Mouse (Mus musculus) midbrain, embryonic 13.5 days (tissue): ENCODE measurements around the gene Bdkrb2. TPM values are rescaled to one million over a fixed set of nuclear protein-coding genes. Genes with fewer than 3 reads are reported as not detected.

Experiments used
- ATAC-seq: fragments of 200-750 bp; cut with Nextera tagmentation; 2 replicates; pipeline ENCODE4 v1.8.0; 2017; ENCODE audit warnings: mild to moderate bottlenecking, moderate TSS enrichment, moderate library complexity
- H3K27ac ChIP-seq: fragments of 300-500 bp; sonication (generic); 2 replicates; pipeline ENCODE4 v1.5.1; 2015; ENCODE audit warnings: inconsistent platforms, mild to moderate bottlenecking, moderate library complexity
- H3K27me3 ChIP-seq: fragments of 300-500 bp; sonication (generic); 2 replicates; pipeline ENCODE4 v1.6.1; 2015; ENCODE audit warnings: mild to moderate bottlenecking, inconsistent platforms
- H3K36me3 ChIP-seq: fragments of 300-500 bp; sonication (generic); 2 replicates; pipeline ENCODE4 v1.6.1; 2015; ENCODE audit warnings: mild to moderate bottlenecking, inconsistent platforms
- H3K4me1 ChIP-seq: fragments of 300-500 bp; sonication (generic); replicated peaks from 2 replicates; pipeline ENCODE4 v1.6.1; 2015; ENCODE audit warnings: inconsistent platforms
- H3K4me2 ChIP-seq: fragments of 300-500 bp; sonication (generic); replicated peaks from 2 replicates; pipeline ENCODE4 v1.6.1; 2015; ENCODE audit warnings: moderate library complexity, mild to moderate bottlenecking, inconsistent platforms
- H3K4me3 ChIP-seq: fragments of 300-500 bp; sonication (generic); replicated peaks from 2 replicates; pipeline ENCODE4 v1.5.1; 2015; ENCODE audit warnings: mild to moderate bottlenecking, inconsistent platforms
- H3K9ac ChIP-seq: fragments of 300-500 bp; sonication (generic); replicated peaks from 2 replicates; pipeline ENCODE4 v1.6.1; 2015; ENCODE audit warnings: mild to moderate bottlenecking, inconsistent platforms
- H3K9me3 ChIP-seq: fragments of 300-500 bp; sonication (generic); 2 replicates; pipeline ENCODE4 v1.6.1; 2016; ENCODE audit warnings: mild to moderate bottlenecking, inconsistent platforms
- whole genome bisulfite sequencing: fragments of 180-500 bp; shearing (Covaris S2); methylation state at CpG from one replicate; pipeline ENCODE4 v1.1.7; 2015; 5-methylcytosine and 5-hydroxymethylcytosine counted together
- polyA plus RNA-seq: library from polyadenylated mRNA; unstranded; fragments of >200 nt; fragmentation: Nextera tagmentation; extraction: Ambion mirVana; gene quantifications from 2 replicates; pipeline ENCODE4 v1.2.1, GENCODE M21; 2015

Bdkrb2 gene
- polyA plus RNA-seq, 1 experiment from 2014 or later: 0.77 TPM

GRCm38 (mm10) chr12:105548001-105548400 is 15.0 kb upstream of the Bdkrb2 start:
- Histone ChIP-seq H3K9ac (no peak overlapping the region), H3K4me2 (no peak overlapping the region), H3K4me3 (no peak overlapping the region), H3K36me3 (no peaks in the 10 kb centered on the region), H3K4me1 (peaks cover 11% of the 10 kb centered on the region), H3K27me3 (0 out of 2 replicates have a peak, but pooled peaks cover 2% of the 10 kb centered on the region), H3K9me3 (no peaks in the 10 kb centered on the region), H3K27ac (no peak overlapping the region)
- 74% methylated on average over 2 of the region's 2 CpGs for WGBS
- ATAC-seq: no peak

- 92% methylated on average over 6 of the region's 6 CpGs for WGBS
- 0 out of 2 replicates have a peak, but pooled peaks cover 2% of the 10 kb centered on the region for H3K27me3 ChIP-seq
- H3K27ac ChIP-seq: no peak overlapping the region
- no peak overlapping the region for H3K4me2 ChIP-seq
- ATAC-seq: no peak
- H3K9me3 ChIP-seq: no peaks in the 10 kb centered on the region
- H3K4me1 ChIP-seq: peaks cover 11% of the 10 kb centered on the region
- no peak overlapping the region for H3K4me3 ChIP-seq
- H3K36me3 ChIP-seq: no peaks in the 10 kb centered on the region
- no peak overlapping the region for H3K9ac ChIP-seq
Observed at GRCm38 (mm10) chr12:105548881-105549280, 14.1 kb upstream of the Bdkrb2 start.

DNA sequence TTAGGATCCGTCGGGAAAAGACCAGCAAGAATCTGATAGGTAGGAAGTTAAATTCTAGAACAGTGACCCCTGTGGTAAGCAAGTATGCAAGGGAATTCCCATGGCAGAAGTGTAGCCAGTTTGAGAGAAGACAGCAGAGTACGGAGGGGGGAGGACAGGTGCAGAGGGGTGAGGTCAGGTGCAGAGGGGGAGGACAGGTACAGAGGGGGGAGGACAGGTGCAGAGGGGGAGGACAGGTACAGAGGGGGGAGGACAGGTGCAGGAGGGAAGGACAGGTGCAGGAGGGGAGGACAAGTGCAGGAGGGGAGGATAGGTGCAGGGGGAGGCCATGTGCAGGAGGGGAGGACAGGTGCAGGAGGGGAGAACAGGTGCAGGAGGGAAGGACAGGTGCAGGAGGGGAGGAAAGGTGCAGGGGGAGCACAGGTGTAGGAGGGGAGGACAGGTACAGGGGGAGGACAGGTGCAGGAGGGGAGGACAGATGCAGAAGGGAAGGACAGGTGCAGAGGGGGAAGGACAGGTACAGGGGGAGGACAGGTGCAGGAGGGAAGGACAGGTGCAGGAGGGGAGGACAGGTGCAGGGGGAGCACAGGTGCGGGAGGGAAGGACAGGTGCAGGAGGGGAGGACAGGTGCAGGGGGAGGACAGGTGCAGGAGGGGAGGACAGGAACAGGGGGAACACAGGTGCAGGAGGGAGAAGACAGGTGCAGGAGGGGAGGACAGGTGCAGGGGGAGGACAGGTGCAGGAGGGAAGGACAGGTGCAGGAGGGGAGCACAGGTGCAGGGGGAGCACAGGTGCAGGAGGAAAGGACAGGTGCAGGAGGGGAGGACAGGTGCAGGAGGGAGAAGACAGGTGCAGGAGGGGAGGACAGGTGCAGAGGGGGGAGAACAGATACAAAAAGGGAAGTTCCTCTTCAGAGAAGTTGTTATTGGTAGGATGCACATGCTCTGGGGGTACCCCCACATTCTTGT is 12.9 kb upstream of the Bdkrb2 start:
- H3K36me3 ChIP-seq: no peaks in the 10 kb centered on the region
- H3K9ac ChIP-seq: no peak overlapping the region
- H3K27ac ChIP-seq: no peak overlapping the region
- WGBS: 81% methylated on average over 4 of the region's 4 CpGs
- H3K4me2 ChIP-seq: no peak overlapping the region
- H3K27me3 ChIP-seq: 0 out of 2 replicates have a peak, but pooled peaks cover 2% of the 10 kb centered on the region
- H3K4me1 ChIP-seq: peaks cover 11% of the 10 kb centered on the region
- no peak for ATAC-seq
- no peak overlapping the region for H3K4me3 ChIP-seq
- no peaks in the 10 kb centered on the region for H3K9me3 ChIP-seq

DNA sequence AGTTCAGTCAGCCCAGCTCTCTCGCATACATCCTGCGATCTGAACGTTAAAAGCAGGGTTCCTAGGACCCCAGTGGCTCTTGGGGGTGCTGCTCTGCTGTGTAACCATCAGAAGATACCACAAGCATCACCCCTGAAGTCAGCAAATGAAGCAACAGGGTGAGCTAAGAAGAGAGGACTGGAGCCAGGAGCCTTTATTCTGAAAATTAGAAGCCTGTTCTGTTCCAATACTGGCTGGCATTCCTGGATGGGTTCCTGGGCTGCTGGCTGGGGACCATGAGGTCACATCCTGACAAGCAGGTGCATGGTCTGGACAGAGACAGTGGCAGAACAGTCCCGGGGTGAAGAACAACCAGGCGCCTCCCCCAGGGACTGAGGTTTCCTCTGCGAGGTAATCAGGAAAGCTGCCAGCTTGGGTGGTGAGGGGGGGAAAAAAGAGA is 11.5 kb upstream of the Bdkrb2 start:
- 74% methylated on average over 6 of the region's 6 CpGs for WGBS
- Histone ChIP-seq H3K4me1 (0 out of 2 replicates have a peak, but pooled peaks cover 5% of the 10 kb centered on the region), H3K4me3 (no peak overlapping the region), H3K36me3 (no peaks in the 10 kb centered on the region), H3K9me3 (no peaks in the 10 kb centered on the region), H3K9ac (no peak overlapping the region), H3K27me3 (0 out of 2 replicates have a peak, but pooled peaks cover 2% of the 10 kb centered on the region), H3K27ac (no peak overlapping the region), H3K4me2 (no peak overlapping the region)
- ATAC-seq: no peak

- no peak overlapping the region for H3K27ac ChIP-seq
Observed at GRCm38 (mm10) chr12:105554151-105554772, 8.8 kb upstream of the Bdkrb2 start.

GRCm38 (mm10) chr12:105555172-105555571 is 7.9 kb upstream of the Bdkrb2 start:
- Histone ChIP-seq H3K4me1 (0 out of 2 replicates have a peak, but pooled peaks cover 5% of the 10 kb centered on the region), H3K9me3 (no peaks in the 10 kb centered on the region), H3K27me3 (no peaks in the 10 kb centered on the region), H3K4me3 (no peak overlapping the region), H3K9ac (no peak overlapping the region), H3K36me3 (no peaks in the 10 kb centered on the region), H3K27ac (no peak overlapping the region), H3K4me2 (no peak overlapping the region)
- WGBS: 83% methylated on average over 5 of the region's 5 CpGs
- ATAC-seq: no peak

More at GRCm38 (mm10) chr12:105554151-105554772, 8.8 kb upstream of the Bdkrb2 start:
- no peak for ATAC-seq
- Histone ChIP-seq H3K9me3 (no peaks in the 10 kb centered on the region), H3K4me1 (0 out of 2 replicates have a peak, but pooled peaks cover 5% of the 10 kb centered on the region), H3K4me2 (no peak overlapping the region), H3K27me3 (no peaks in the 10 kb centered on the region), H3K36me3 (no peaks in the 10 kb centered on the region), H3K4me3 (no peak overlapping the region), H3K9ac (no peak overlapping the region)
- WGBS: 87% methylated on average over 8 of the region's 8 CpGs

- H3K9me3 ChIP-seq: no peaks in the 10 kb centered on the region
- H3K4me1 ChIP-seq: peaks cover 9% of the 10 kb centered on the region; the same call in 1 of the 2 replicates
- no peak overlapping the region for H3K9ac ChIP-seq
- H3K27me3 ChIP-seq: peaks cover 21% of the 10 kb centered on the region
- H3K4me3 ChIP-seq: no peak overlapping the region
- WGBS: 79% methylated on average over 7 of the region's 7 CpGs
- H3K4me2 ChIP-seq: no peak overlapping the region
- H3K27ac ChIP-seq: no peak overlapping the region
- ATAC-seq: no peak
- no peaks in the 10 kb centered on the region for H3K36me3 ChIP-seq
Observed at GRCm38 (mm10) chr12:105557250-105557925, 5.6 kb upstream of the Bdkrb2 start.

DNA sequence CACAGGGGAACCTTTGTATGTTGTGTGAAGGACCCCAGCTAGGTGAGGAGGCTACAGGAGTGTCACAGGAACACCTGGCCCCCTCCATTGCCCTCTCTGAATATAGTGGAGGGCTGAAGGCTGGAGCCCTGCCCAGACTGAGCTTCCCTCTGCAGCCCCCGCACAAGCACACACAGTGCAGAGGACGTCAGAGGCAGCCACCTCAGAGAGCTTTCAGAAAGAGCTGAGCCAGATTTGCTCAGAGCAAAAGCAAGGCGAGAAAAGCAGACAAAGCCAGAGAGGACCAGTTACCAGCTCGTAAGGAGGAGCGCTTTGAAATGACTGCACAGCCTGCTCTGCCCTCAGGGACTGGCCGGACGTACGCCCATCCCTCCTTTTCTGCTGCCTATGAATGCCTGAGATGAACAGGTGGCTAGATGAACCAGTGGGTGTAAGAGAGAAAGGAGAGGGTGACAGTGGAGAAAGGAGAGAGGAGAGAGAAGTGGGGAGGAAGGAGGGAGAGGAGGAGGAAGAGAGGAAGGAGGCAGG is 2.0 kb upstream of the Bdkrb2 start:
- 56% methylated on average over 8 of the region's 8 CpGs for WGBS
- Histone ChIP-seq H3K27ac (no peak overlapping the region), H3K4me1 (peaks cover 27% of the 10 kb centered on the region), H3K9me3 (no peaks in the 10 kb centered on the region), H3K36me3 (no peaks in the 10 kb centered on the region), H3K4me2 (no peak overlapping the region), H3K9ac (no peak overlapping the region), H3K27me3 (peaks cover 49% of the 10 kb centered on the region), H3K4me3 (no peak overlapping the region)
- ATAC-seq: no peak

DNA sequence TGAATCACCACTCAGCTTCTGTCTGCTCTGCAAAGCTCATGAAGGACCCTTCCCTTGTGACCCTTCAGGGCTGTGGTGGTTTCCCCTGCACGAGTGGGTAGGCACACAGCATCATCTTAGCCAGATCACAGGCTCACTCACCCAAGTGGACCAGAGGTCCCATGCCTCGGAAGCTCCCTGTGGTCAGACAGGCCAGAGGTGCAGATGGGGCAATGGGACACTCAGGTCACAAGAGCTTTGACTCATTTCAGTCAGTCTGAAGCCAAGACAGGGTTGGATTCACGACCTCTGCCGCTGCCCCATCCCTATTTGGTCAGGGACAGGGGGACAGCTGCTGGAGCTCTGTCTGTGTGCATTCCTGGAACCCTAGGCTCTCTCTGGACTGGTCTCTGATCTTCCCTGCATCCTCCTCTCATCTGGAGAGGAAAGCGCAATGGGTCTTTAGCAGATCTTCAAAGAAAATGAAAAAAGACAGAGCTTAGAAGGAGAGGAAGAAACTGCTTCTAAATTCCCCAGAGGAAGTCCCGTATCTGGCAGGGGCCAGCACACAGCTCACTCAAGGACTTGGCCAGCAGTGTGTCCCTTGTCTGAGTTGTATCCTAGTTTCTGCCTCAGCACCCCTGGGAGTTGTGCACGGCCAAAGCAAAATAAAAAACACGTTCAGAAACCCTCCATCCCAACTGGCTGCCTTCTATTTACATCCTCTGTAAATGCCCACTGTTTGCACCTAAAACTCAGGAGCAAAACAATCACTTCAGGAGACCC is 788 bp upstream of the Bdkrb2 start:
- Histone ChIP-seq H3K4me2 (peak overlapping the region; percentile 65), H3K27me3 (peaks cover 49% of the 10 kb centered on the region), H3K9ac (no peak overlapping the region)

DNA sequence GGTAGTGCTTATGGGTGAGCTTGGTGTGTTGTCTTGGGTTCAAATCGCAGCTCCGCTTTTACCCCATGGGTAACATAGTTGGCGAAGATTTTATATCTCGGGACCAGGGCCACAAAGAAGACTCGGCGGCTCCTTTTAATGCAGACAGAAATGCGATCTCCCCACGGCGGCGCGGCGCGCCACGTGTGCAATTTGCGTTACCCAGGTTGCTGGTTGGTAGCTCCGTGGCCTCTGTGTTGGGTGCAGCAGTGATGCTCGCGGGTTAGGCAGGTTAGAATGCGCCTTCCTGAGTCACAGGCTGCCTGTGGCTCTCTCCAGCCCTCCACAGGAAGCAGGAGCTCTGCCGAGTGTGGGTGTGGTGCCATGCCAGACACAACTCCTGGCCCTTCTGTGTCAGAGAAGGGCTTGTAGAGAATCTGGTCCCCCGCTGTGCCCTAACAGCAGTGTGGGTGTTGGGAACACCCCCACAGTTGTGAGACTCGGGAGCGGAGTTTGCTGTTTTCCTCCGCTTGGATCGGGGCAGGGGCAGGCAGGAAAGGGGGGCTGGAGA is 775 bp downstream of the Bdkrb2 start:
- Histone ChIP-seq H3K36me3 (no peaks in the 10 kb centered on the region), H3K27ac (no peak overlapping the region), H3K27me3 (peaks cover 49% of the 10 kb centered on the region), H3K4me2 (peak overlapping the region; percentile 65), H3K4me3 (peak overlapping the region; percentile 35), H3K4me1 (peaks cover 23% of the 10 kb centered on the region), H3K9ac (peak overlapping the region; percentile 39; the same call in 1 of the 2 replicates), H3K9me3 (no peaks in the 10 kb centered on the region)
- WGBS: 9% methylated on average over 25 of the region's 25 CpGs
- ATAC-seq: no peak

More for the DNA sequence above, 788 bp upstream of the Bdkrb2 start:
- Histone ChIP-seq H3K9me3 (no peaks in the 10 kb centered on the region), H3K27ac (no peak overlapping the region), H3K4me3 (peak overlapping the region; percentile 35), H3K36me3 (no peaks in the 10 kb centered on the region), H3K4me1 (peaks cover 23% of the 10 kb centered on the region)
- WGBS: 33% methylated on average over 8 of the region's 8 CpGs
- ATAC-seq: no peak

DNA sequence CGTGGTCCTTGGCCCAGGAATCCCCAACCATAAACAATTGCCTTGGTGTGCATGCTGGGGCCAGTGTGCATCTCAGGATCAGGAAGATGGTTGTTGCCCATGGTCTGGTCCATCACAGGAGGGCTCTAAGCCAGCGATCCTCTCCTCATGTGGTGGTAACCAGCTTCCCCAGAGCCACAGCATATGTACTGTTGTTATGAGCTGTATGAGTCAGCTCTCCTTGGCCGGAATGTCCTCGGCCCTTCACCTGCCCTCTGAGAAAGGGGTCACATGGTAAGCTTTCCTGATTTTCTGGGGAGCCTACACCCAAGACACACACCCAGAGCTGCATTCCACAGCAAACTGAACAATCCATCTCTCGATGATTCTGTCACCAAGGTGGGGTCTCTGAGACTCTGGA is 2.2 kb downstream of the Bdkrb2 start:
- Histone ChIP-seq H3K4me2 (no peak overlapping the region), H3K9me3 (no peaks in the 10 kb centered on the region), H3K27ac (no peak overlapping the region), H3K27me3 (peaks cover 49% of the 10 kb centered on the region), H3K4me1 (peaks cover 23% of the 10 kb centered on the region), H3K4me3 (no peak overlapping the region), H3K9ac (no peak overlapping the region), H3K36me3 (no peaks in the 10 kb centered on the region)
- ATAC-seq: no peak
- WGBS: 80% methylated on average over 5 of the region's 5 CpGs
